ENCODE assay signal across 16 mouse cellular contexts in genomic region chr10:120015117-120015516, GRCm38 (mm10).
"Had no signal": no experiment of that assay in that cellular context is flagged by ENCODE, and none has a peak within 500 bp of the region (broad histone marks: within the 10 kb centered on the region; RNA-seq: fewer than 3 reads in every experiment).

No protein-coding gene starts in this region.

- H3K4me3 ChIP-seq: liver, embryonic 15.5 days; megakaryocyte, embryonic 14.5 days; midbrain, embryonic 13.5 days; midbrain, embryonic 15.5 days; neural tube, embryonic 12.5 days had no signal

- ATAC-seq: midbrain, embryonic 13.5 days; midbrain, embryonic 15.5 days had no signal

- H3K27me3 ChIP-seq: liver, embryonic 15.5 days; megakaryocyte, embryonic 14.5 days; midbrain, embryonic 13.5 days; midbrain, embryonic 15.5 days; neural tube, embryonic 12.5 days had no signal

- H3K9ac ChIP-seq: liver, embryonic 15.5 days; lung, embryonic 14.5 days; midbrain, embryonic 13.5 days; midbrain, embryonic 15.5 days; neural tube, embryonic 12.5 days had no signal

- H3K36me3 ChIP-seq: liver, embryonic 15.5 days; neural tube, embryonic 12.5 days had no signal

- H3K4me2 ChIP-seq: liver, embryonic 15.5 days; lung, embryonic 14.5 days; midbrain, embryonic 11.5 days; midbrain, embryonic 13.5 days; midbrain, embryonic 15.5 days; neural tube, embryonic 12.5 days had no signal

- H3K9me3 ChIP-seq: liver, embryonic 15.5 days; megakaryocyte, embryonic 14.5 days; midbrain, embryonic 13.5 days; midbrain, embryonic 15.5 days; neural tube, embryonic 12.5 days had no signal

- DNase-seq: lung, adult 18-20 months; lung, embryonic 14.5 days; lung, postnatal 10 days; lung, postnatal 36 days; right cerebral cortex, postnatal 14 days; spleen, adult 18-20 months; thymus, adult 18-20 months; thymus, postnatal 14 days; thymus, postnatal 36 days had no signal

- H3K27ac ChIP-seq: liver, embryonic 15.5 days; macrophage; midbrain, embryonic 13.5 days; midbrain, embryonic 15.5 days; neural tube, embryonic 12.5 days had no signal

- H3K4me1 ChIP-seq: liver, embryonic 15.5 days; megakaryocyte, embryonic 14.5 days; midbrain, embryonic 13.5 days; midbrain, embryonic 15.5 days; neural tube, embryonic 12.5 days had no signal
